Mouse (Mus musculus) cortical plate, adult 2 months (tissue): ENCODE results near the gene Haspin.

Experiments
- CTCF ChIP-seq: fragments of 200-500 bp; IDR thresholded peaks from 2 replicates; pipeline ENCODE4 v1.5.1; 2011; ENCODE audit warnings: mild to moderate bottlenecking, control low read depth, low read length; ENCODE audit not compliant: insufficient read depth; ENCODE audit errors: extremely low read depth
- POLR2A ChIP-seq: fragments of 200-500 bp; IDR thresholded peaks from 2 replicates; pipeline ENCODE4 v1.6.1; 2011; ENCODE audit warnings: mild to moderate bottlenecking, low read length, control low read depth; ENCODE audit not compliant: insufficient read depth; ENCODE audit errors: extremely low read depth

DNA sequence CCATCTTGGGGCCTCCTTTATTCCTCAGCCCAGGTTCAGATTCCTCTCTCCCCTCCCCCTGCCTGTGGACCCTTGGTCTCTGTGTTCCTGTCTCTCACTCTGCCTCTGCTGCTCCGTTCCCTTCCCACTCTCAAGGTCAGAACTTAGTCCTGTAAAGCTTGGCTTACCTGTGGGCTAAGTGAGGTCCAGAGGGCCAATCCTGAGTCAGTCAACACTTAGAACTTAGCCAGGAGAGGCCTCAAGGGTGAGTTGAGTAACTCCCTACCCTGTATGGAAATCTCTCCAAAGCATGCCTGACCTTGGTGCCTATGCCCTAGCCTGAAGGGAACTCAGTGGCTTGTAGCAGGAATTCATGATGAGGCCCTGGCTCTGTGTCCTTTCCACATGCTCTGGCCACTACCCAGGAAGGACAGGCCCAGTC lies 6.2 kb upstream of the Haspin start:
- no peak for TF ChIP-seq CTCF
- no peak for TF ChIP-seq POLR2A
